Mouse (Mus musculus) heart, postnatal 0 days (tissue): ENCODE data around the gene Gjc3.

ENCODE experiments used
- CTCF ChIP-seq: IDR thresholded peaks from 2 replicates; pipeline ENCODE4 v1.5.1; 2016; ENCODE audit warnings: antibody characterized with exemption, control low read depth, low read depth
- EP300 ChIP-seq: IDR thresholded peaks from 2 replicates; pipeline ENCODE4 v1.6.1; 2016; ENCODE audit warnings: antibody characterized with exemption, low read depth

DNA sequence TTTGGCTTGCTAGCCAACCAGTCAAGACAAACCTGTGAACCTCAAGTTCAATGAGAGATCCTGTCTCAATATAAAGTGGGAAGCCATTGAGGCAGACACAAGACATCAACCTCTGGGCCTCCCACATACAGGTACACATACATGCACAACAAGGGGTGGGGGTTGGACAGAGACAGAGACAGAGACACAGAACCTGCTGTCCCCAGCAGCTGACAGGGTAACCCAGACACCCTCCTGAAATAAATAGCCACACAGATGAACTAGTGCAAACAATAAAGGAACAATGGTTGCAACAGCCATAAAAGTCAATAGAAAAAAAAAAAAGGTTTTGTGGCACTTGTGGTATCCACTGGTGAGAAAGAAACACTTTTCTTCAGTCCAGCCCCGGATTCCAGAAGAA lies 12.5 kb upstream of the Gjc3 start:
- TF ChIP-seq CTCF: no peak
- no peak for TF ChIP-seq EP300
